Mouse (Mus musculus): ENCODE results near the gene Slit3.

The Slit3 gene

GRCm38 (mm10) chr11:35273416-35273815 is 152.4 kb downstream of the Slit3 start:
- DNase-seq (ENCODE audit: low read depth, low spot score): no peak

- no peak for DNase-seq (ENCODE audit: low read depth, low spot score)
These were observed 153.0 kb downstream of the Slit3 start for GRCm38 (mm10) chr11:35274036-35274435.

- DNase-seq (ENCODE audit: low read depth, low spot score): no peak
These were observed 154.3 kb downstream of the Slit3 start for GRCm38 (mm10) chr11:35275300-35275699.

- no peak for DNase-seq (ENCODE audit: low read depth, low spot score)
These were observed 155.0 kb downstream of the Slit3 start for GRCm38 (mm10) chr11:35276001-35276400.

- DNase-seq (ENCODE audit: low read depth, low spot score): no peak
These were observed 157.2 kb downstream of the Slit3 start for GRCm38 (mm10) chr11:35278128-35278769.

GRCm38 (mm10) chr11:35280826-35281225 is 159.8 kb downstream of the Slit3 start:
- no peak for DNase-seq (ENCODE audit: low read depth, low spot score)

- no peak for DNase-seq (ENCODE audit: low read depth, low spot score)
These were observed 161.1 kb downstream of the Slit3 start for GRCm38 (mm10) chr11:35282001-35282632.

- DNase-seq (ENCODE audit: low read depth, low spot score): no peak
These were observed 162.0 kb downstream of the Slit3 start for GRCm38 (mm10) chr11:35282825-35283571.

GRCm38 (mm10) chr11:35283767-35284166 is 162.7 kb downstream of the Slit3 start:
- DNase-seq (ENCODE audit: low read depth, low spot score): no peak

- no peak for DNase-seq (ENCODE audit: low read depth, low spot score)
These were observed 165.8 kb downstream of the Slit3 start for GRCm38 (mm10) chr11:35286578-35287390.

GRCm38 (mm10) chr11:35288056-35288455 is 167.0 kb downstream of the Slit3 start:
- DNase-seq (ENCODE audit: low read depth, low spot score): no peak

- no peak for DNase-seq (ENCODE audit: low read depth, low spot score)
These were observed 167.8 kb downstream of the Slit3 start for GRCm38 (mm10) chr11:35288761-35289278.

- DNase-seq (ENCODE audit: low read depth, low spot score): no peak
These were observed 171.3 kb downstream of the Slit3 start for GRCm38 (mm10) chr11:35292228-35292747.

GRCm38 (mm10) chr11:35293197-35293596 is 172.2 kb downstream of the Slit3 start:
- DNase-seq (ENCODE audit: low read depth, low spot score): no peak

GRCm38 (mm10) chr11:35294670-35295069 is 173.6 kb downstream of the Slit3 start:
- DNase-seq (ENCODE audit: low read depth, low spot score): no peak

- peak; percentile 41 for DNase-seq (ENCODE audit: low read depth, low spot score)
These were observed 174.3 kb downstream of the Slit3 start for GRCm38 (mm10) chr11:35295162-35295799.

GRCm38 (mm10) chr11:35296803-35297202 is 175.8 kb downstream of the Slit3 start:
- no peak for DNase-seq (ENCODE audit: low read depth, low spot score)

- DNase-seq (ENCODE audit: low read depth, low spot score): no peak
These were observed 176.3 kb downstream of the Slit3 start for GRCm38 (mm10) chr11:35297319-35297718.

GRCm38 (mm10) chr11:35298526-35298925 is 177.5 kb downstream of the Slit3 start:
- DNase-seq (ENCODE audit: low read depth, low spot score): no peak

GRCm38 (mm10) chr11:35299857-35300375 is 178.9 kb downstream of the Slit3 start:
- no peak for DNase-seq (ENCODE audit: low read depth, low spot score)

- peak; percentile 23 for DNase-seq (ENCODE audit: low read depth, low spot score)
These were observed 181.2 kb downstream of the Slit3 start for GRCm38 (mm10) chr11:35302272-35302671.

All from ES-CJ7 (cell line).